25 mouse cellular contexts compared by ENCODE assay signal in genomic region chr2:169282508-169283117, GRCm38 (mm10).
DNase-seq lines count a peak whose midpoint lies in the region; ATAC-seq and TF ChIP-seq lines count a peak whose summit lies in the region.
"Had no signal": no experiment of that assay in that cellular context is flagged by ENCODE, and none has a peak within 500 bp of the region (broad histone marks: within the 10 kb centered on the region; RNA-seq: fewer than 3 reads in every experiment).

No protein-coding gene starts in this region.

- no peak for TF ChIP-seq POLR2A in thymus, adult 2 months (IDR thresholded peaks at IDR 0.05; ENCODE audit: control insufficient read depth, extremely low read depth, insufficient read depth, low read length, poor library complexity)

- no peak overlapping the region for H3K27ac ChIP-seq in embryonic facial prominence, embryonic 11.5 days (replicated peaks; ENCODE audit: low read depth, low read length)
- H3K27ac ChIP-seq in limb, embryonic 11.5 days (replicated peaks; ENCODE audit: low read depth, low read length): no peak overlapping the region
- H3K27ac ChIP-seq in thymus, adult 2 months (ENCODE audit: control insufficient read depth, insufficient read depth, low read length): no peak overlapping the region
- H3K27ac ChIP-seq: embryonic facial prominence, embryonic 12.5 days; hindbrain, embryonic 15.5 days had no signal

- TF ChIP-seq CTCF in thymus, adult 2 months (IDR thresholded peaks at IDR 0.05; ENCODE audit: borderline replicate concordance, control insufficient read depth, extremely low read depth, insufficient read depth, low read length, poor library complexity): no peak

- H3K4me2 ChIP-seq in embryonic facial prominence, embryonic 11.5 days (ENCODE audit: low read depth, low read length): no peak overlapping the region
- no peak overlapping the region for H3K4me2 ChIP-seq in limb, embryonic 11.5 days (ENCODE audit: low read depth, severe bottlenecking)
- H3K4me2 ChIP-seq: embryonic facial prominence, embryonic 12.5 days; hindbrain, embryonic 15.5 days had no signal

- no peaks in the 10 kb centered on the region for H3K36me3 ChIP-seq in megakaryocyte, embryonic 14.5 days (replicated peaks; ENCODE audit: low read length)
- H3K36me3 ChIP-seq in embryonic facial prominence, embryonic 11.5 days (replicated peaks; ENCODE audit: control insufficient read depth, insufficient read depth, low read depth, low read length): no peaks in the 10 kb centered on the region; the same call in 1 of the 2 replicates
- H3K36me3 ChIP-seq in limb, embryonic 11.5 days (ENCODE audit: control insufficient read depth, insufficient read depth, low read length): no peaks in the 10 kb centered on the region
- no peaks in the 10 kb centered on the region for H3K36me3 ChIP-seq in thymus, adult 2 months (ENCODE audit: control insufficient read depth, insufficient read depth, low read length)
- H3K36me3 ChIP-seq: embryonic facial prominence, embryonic 12.5 days; G1E; hindbrain, embryonic 15.5 days had no signal

- 54% methylated on average over 13 of the region's 13 CpGs for WGBS in embryonic facial prominence, embryonic 11.5 days
- 37% methylated on average over 11 of the region's 13 CpGs for WGBS in limb, embryonic 11.5 days
- 93% methylated on average over 13 of the region's 13 CpGs for WGBS in thymus, adult 2 months

- no peak for ATAC-seq in megakaryocyte, adult 5-6 weeks (ENCODE audit: poor library complexity, severe bottlenecking)
- ATAC-seq in embryonic facial prominence, embryonic 11.5 days (replicated peaks; ENCODE audit: insufficient number of reproducible peaks, low FRiP score, low TSS enrichment, low read depth): peak; percentile 48; the same call in 1 of the 2 replicates
- peak; percentile 72 for ATAC-seq in limb, embryonic 11.5 days (ENCODE audit: insufficient number of reproducible peaks, low FRiP score, low TSS enrichment, low read depth)
- ATAC-seq: forebrain, embryonic 14.5 days; intestine, embryonic 16.5 days; Patski had no signal

- no peak overlapping the region for H3K9ac ChIP-seq in embryonic facial prominence, embryonic 11.5 days (replicated peaks; ENCODE audit: low read length)
- H3K9ac ChIP-seq in limb, embryonic 11.5 days (ENCODE audit: low read length): no peak overlapping the region
- H3K9ac ChIP-seq: embryonic facial prominence, embryonic 12.5 days; hindbrain, embryonic 15.5 days had no signal

- no peaks in the 10 kb centered on the region for H3K4me1 ChIP-seq in megakaryocyte, embryonic 14.5 days
- no peaks in the 10 kb centered on the region for H3K4me1 ChIP-seq in embryonic facial prominence, embryonic 11.5 days (ENCODE audit: control insufficient read depth, insufficient read depth, low read length)
- 0 out of 2 replicates have a peak, but pooled peaks cover 6% of the 10 kb centered on the region for H3K4me1 ChIP-seq in limb, embryonic 11.5 days (ENCODE audit: control insufficient read depth, insufficient read depth, low read length)
- no peaks in the 10 kb centered on the region for H3K4me1 ChIP-seq in thymus, adult 2 months (replicated peaks; ENCODE audit: control insufficient read depth, insufficient read depth, low read length)
- H3K4me1 ChIP-seq: embryonic facial prominence, embryonic 12.5 days; hindbrain, embryonic 15.5 days had no signal

- DNase-seq in embryonic facial prominence, embryonic 11.5 days (ENCODE audit: low spot score): peak; percentile 72
- peak; percentile 69 for DNase-seq in limb, embryonic 11.5 days (ENCODE audit: low spot score)
- no peak for DNase-seq in thymus, adult 2 months
- no peak for DNase-seq in right cerebral cortex, postnatal 36 days (ENCODE audit: low spot score in 2 of 2)
- DNase-seq in cerebellum, postnatal 36 days: no peak
- DNase-seq: adrenal gland, adult 8-10 months; B cell, adult 2 months; cerebellum, adult 18-20 months; cerebellum, postnatal 14 days; gastrocnemius, postnatal 14 days; heart, adult 18-20 months; kidney, postnatal 25 days; lung, postnatal 10 days; midbrain, embryonic 14.5 days; right cerebral cortex, postnatal 14 days; thymus, postnatal 14 days had no signal

- peaks cover 64% of the 10 kb centered on the region for H3K9me3 ChIP-seq in megakaryocyte, embryonic 14.5 days
- no peaks in the 10 kb centered on the region for H3K9me3 ChIP-seq in embryonic facial prominence, embryonic 11.5 days (replicated peaks; ENCODE audit: control insufficient read depth, low read length)
- H3K9me3 ChIP-seq in limb, embryonic 11.5 days (ENCODE audit: control insufficient read depth, low read length): no peaks in the 10 kb centered on the region
- H3K9me3 ChIP-seq: embryonic facial prominence, embryonic 12.5 days; hindbrain, embryonic 15.5 days had no signal

- H3K27me3 ChIP-seq in megakaryocyte, embryonic 14.5 days (replicated peaks): no peaks in the 10 kb centered on the region
- no peaks in the 10 kb centered on the region for H3K27me3 ChIP-seq in embryonic facial prominence, embryonic 11.5 days (ENCODE audit: control insufficient read depth, insufficient read depth, low read length)
- H3K27me3 ChIP-seq in limb, embryonic 11.5 days (ENCODE audit: control insufficient read depth, insufficient read depth, low read length): no peaks in the 10 kb centered on the region
- H3K27me3 ChIP-seq in thymus, adult 2 months (ENCODE audit: control insufficient read depth, insufficient read depth, low read length): no peaks in the 10 kb centered on the region
- H3K27me3 ChIP-seq: CH12.LX; embryonic facial prominence, embryonic 12.5 days; hindbrain, embryonic 15.5 days; Patski had no signal

- peak overlapping the region; percentile 12 for H3K4me3 ChIP-seq in megakaryocyte, embryonic 14.5 days (replicated peaks)
- no peak overlapping the region for H3K4me3 ChIP-seq in embryonic facial prominence, embryonic 11.5 days (ENCODE audit: low read depth, low read length)
- no peak overlapping the region for H3K4me3 ChIP-seq in limb, embryonic 11.5 days (ENCODE audit: low read depth, low read length)
- no peak overlapping the region for H3K4me3 ChIP-seq in thymus, adult 2 months (ENCODE audit: control insufficient read depth, insufficient read depth, low read length)
- H3K4me3 ChIP-seq: embryonic facial prominence, embryonic 12.5 days; hindbrain, embryonic 15.5 days had no signal

Comparison
In these comparisons a context has a peak if more than half of its experiments do, and no peak if none do; other contexts are left out.
1. DNase-seq: peak in embryonic facial prominence, embryonic 11.5 days (single experiment) and limb, embryonic 11.5 days (single experiment); none in thymus, adult 2 months (single experiment), right cerebral cortex, postnatal 36 days (0 of 2) and cerebellum, postnatal 36 days (0 of 2).